Mouse (Mus musculus) forebrain, embryonic 15.5 days (tissue): ENCODE results near the gene Nos1ap. TPM values are rescaled to one million over a fixed set of nuclear protein-coding genes. Genes with fewer than 3 reads are reported as not detected.

Experiments used
- ATAC-seq: fragments of 200-750 bp; cut with Nextera tagmentation; replicated peaks from 2 replicates; pipeline ENCODE4 v1.8.0; 2017; ENCODE audit warnings: mild to moderate bottlenecking, moderate TSS enrichment, moderate library complexity
- H3K27ac ChIP-seq: fragments of 300-500 bp; sonication (generic); replicated peaks from 2 replicates; pipeline ENCODE4 v1.5.1; 2015; ENCODE audit warnings: mild to moderate bottlenecking, inconsistent platforms
- H3K27me3 ChIP-seq: fragments of 300-500 bp; sonication (generic); 2 replicates; pipeline ENCODE4 v1.6.1; 2015; ENCODE audit warnings: inconsistent platforms
- H3K36me3 ChIP-seq: fragments of 300-500 bp; sonication (generic); 2 replicates; pipeline ENCODE4 v1.6.1; 2015; ENCODE audit warnings: mild to moderate bottlenecking, inconsistent platforms
- H3K4me1 ChIP-seq: fragments of 300-500 bp; sonication (generic); 2 replicates; pipeline ENCODE4 v1.6.1; 2015; ENCODE audit warnings: inconsistent platforms
- H3K4me2 ChIP-seq: fragments of 300-500 bp; sonication (generic); replicated peaks from 2 replicates; pipeline ENCODE4 v1.6.1; 2015; ENCODE audit warnings: mild to moderate bottlenecking, inconsistent platforms
- H3K4me3 ChIP-seq: fragments of 300-500 bp; sonication (generic); 2 replicates; pipeline ENCODE4 v1.5.1; 2015; ENCODE audit warnings: mild to moderate bottlenecking, inconsistent platforms
- H3K9ac ChIP-seq: fragments of 300-500 bp; sonication (generic); replicated peaks from 2 replicates; pipeline ENCODE4 v1.6.1; 2015; ENCODE audit warnings: mild to moderate bottlenecking, inconsistent platforms
- H3K9me3 ChIP-seq: fragments of 300-500 bp; sonication (generic); 2 replicates; pipeline ENCODE4 v1.6.1; 2016; ENCODE audit warnings: inconsistent platforms
- WGBS: fragments of 180-500 bp; shearing (Covaris S2); methylation state at CpG from one replicate; pipeline ENCODE4 v1.1.7; 2015; ENCODE audit warnings: mixed read lengths; 5-methylcytosine and 5-hydroxymethylcytosine counted together
- polyA plus RNA-seq: library from polyadenylated mRNA; unstranded; fragments of >200 nt; fragmentation: Nextera tagmentation; extraction: Ambion mirVana; gene quantifications from 2 replicates; pipeline ENCODE4 v1.2.1, GENCODE M21; 2015

The Nos1ap gene
- polyA plus RNA-seq, 1 experiment from 2014 or later: 25.4 TPM

- no peak overlapping the region for H3K9ac ChIP-seq
- no peak overlapping the region for H3K4me2 ChIP-seq
- no peaks in the 10 kb centered on the region for H3K9me3 ChIP-seq
- ATAC-seq: no peak
- no peaks in the 10 kb centered on the region for H3K27me3 ChIP-seq
- H3K4me3 ChIP-seq: no peak overlapping the region
- 44% methylated on average over 6 of the region's 6 CpGs for WGBS
- no peaks in the 10 kb centered on the region for H3K36me3 ChIP-seq
- peaks cover 3% of the 10 kb centered on the region; the same call in 1 of the 2 replicates for H3K4me1 ChIP-seq
- no peak overlapping the region for H3K27ac ChIP-seq
Measured at GRCm38 (mm10) chr1:170416206-170416605, 173.5 kb downstream of the Nos1ap start.

GRCm38 (mm10) chr1:170415395-170415794, 174.3 kb downstream of the Nos1ap start:
- no peak overlapping the region for H3K27ac ChIP-seq
- WGBS: 24% methylated on average over 3 of the region's 3 CpGs
- peaks cover 3% of the 10 kb centered on the region; the same call in 1 of the 2 replicates for H3K4me1 ChIP-seq
- H3K9ac ChIP-seq: no peak overlapping the region
- H3K36me3 ChIP-seq: no peaks in the 10 kb centered on the region
- no peak overlapping the region for H3K4me3 ChIP-seq
- H3K4me2 ChIP-seq: no peak overlapping the region
- H3K27me3 ChIP-seq: no peaks in the 10 kb centered on the region
- no peak for ATAC-seq
- H3K9me3 ChIP-seq: no peaks in the 10 kb centered on the region

- Histone ChIP-seq H3K4me1 (peaks cover 10% of the 10 kb centered on the region), H3K36me3 (no peaks in the 10 kb centered on the region), H3K27ac (no peak overlapping the region), H3K4me2 (no peak overlapping the region), H3K9me3 (no peaks in the 10 kb centered on the region), H3K4me3 (no peak overlapping the region), H3K27me3 (no peaks in the 10 kb centered on the region), H3K9ac (no peak overlapping the region)
- ATAC-seq: no peak
- WGBS: 90% methylated on average over 8 of the region's 8 CpGs
Measured at GRCm38 (mm10) chr1:170410402-170411191, 179.1 kb downstream of the Nos1ap start.

GRCm38 (mm10) chr1:170409091-170409490, 180.6 kb downstream of the Nos1ap start:
- no peak overlapping the region for H3K27ac ChIP-seq
- no peak for ATAC-seq
- WGBS: 16% methylated on average over 4 of the region's 4 CpGs
- no peaks in the 10 kb centered on the region for H3K36me3 ChIP-seq
- no peak overlapping the region for H3K4me3 ChIP-seq
- H3K4me2 ChIP-seq: no peak overlapping the region
- peaks cover 7% of the 10 kb centered on the region for H3K4me1 ChIP-seq
- no peak overlapping the region for H3K9ac ChIP-seq
- H3K9me3 ChIP-seq: no peaks in the 10 kb centered on the region
- H3K27me3 ChIP-seq: no peaks in the 10 kb centered on the region

GRCm38 (mm10) chr1:170406921-170407320, 182.7 kb downstream of the Nos1ap start:
- 79% methylated on average over 8 of the region's 8 CpGs for WGBS
- no peaks in the 10 kb centered on the region for H3K9me3 ChIP-seq
- no peak overlapping the region for H3K4me2 ChIP-seq
- H3K36me3 ChIP-seq: no peaks in the 10 kb centered on the region
- no peak for ATAC-seq
- no peaks in the 10 kb centered on the region for H3K27me3 ChIP-seq
- no peak overlapping the region for H3K27ac ChIP-seq
- H3K4me1 ChIP-seq: peaks cover 7% of the 10 kb centered on the region
- no peak overlapping the region for H3K9ac ChIP-seq
- H3K4me3 ChIP-seq: no peak overlapping the region

GRCm38 (mm10) chr1:170405152-170405551, 184.5 kb downstream of the Nos1ap start:
- H3K27me3 ChIP-seq: no peaks in the 10 kb centered on the region
- H3K9me3 ChIP-seq: no peaks in the 10 kb centered on the region
- no peak for ATAC-seq
- no peak overlapping the region for H3K4me2 ChIP-seq
- no peak overlapping the region for H3K27ac ChIP-seq
- WGBS: 80% methylated on average over 2 of the region's 2 CpGs
- no peaks in the 10 kb centered on the region for H3K36me3 ChIP-seq
- no peak overlapping the region for H3K4me3 ChIP-seq
- peaks cover 7% of the 10 kb centered on the region for H3K4me1 ChIP-seq
- H3K9ac ChIP-seq: no peak overlapping the region

GRCm38 (mm10) chr1:170402682-170403081, 187.0 kb downstream of the Nos1ap start:
- no peak for ATAC-seq
- Histone ChIP-seq H3K36me3 (no peaks in the 10 kb centered on the region), H3K9me3 (no peaks in the 10 kb centered on the region), H3K27me3 (no peaks in the 10 kb centered on the region), H3K9ac (no peak overlapping the region), H3K27ac (no peak overlapping the region), H3K4me3 (no peak overlapping the region), H3K4me1 (no peaks in the 10 kb centered on the region), H3K4me2 (no peak overlapping the region)
- WGBS: 69% methylated on average over 4 of the region's 4 CpGs

- WGBS: 95% methylated on average over 4 of the region's 4 CpGs
- Histone ChIP-seq H3K9me3 (no peaks in the 10 kb centered on the region), H3K4me2 (no peak overlapping the region), H3K36me3 (no peaks in the 10 kb centered on the region), H3K9ac (no peak overlapping the region), H3K27ac (no peak overlapping the region), H3K27me3 (no peaks in the 10 kb centered on the region), H3K4me1 (no peaks in the 10 kb centered on the region), H3K4me3 (no peak overlapping the region)
- ATAC-seq: no peak
Measured at GRCm38 (mm10) chr1:170398866-170399265, 190.8 kb downstream of the Nos1ap start.

- H3K27ac ChIP-seq: no peak overlapping the region
- H3K4me2 ChIP-seq: no peak overlapping the region
- H3K9me3 ChIP-seq: no peaks in the 10 kb centered on the region
- H3K27me3 ChIP-seq: no peaks in the 10 kb centered on the region
- H3K4me3 ChIP-seq: no peak overlapping the region
- ATAC-seq: no peak
- 82% methylated on average over 2 of the region's 2 CpGs for WGBS
- no peak overlapping the region for H3K9ac ChIP-seq
- H3K4me1 ChIP-seq: no peaks in the 10 kb centered on the region
- H3K36me3 ChIP-seq: no peaks in the 10 kb centered on the region
Measured at GRCm38 (mm10) chr1:170395101-170395500, 194.6 kb downstream of the Nos1ap start.

- no peak overlapping the region for H3K9ac ChIP-seq
- no peaks in the 10 kb centered on the region for H3K36me3 ChIP-seq
Measured at GRCm38 (mm10) chr1:170394641-170395040, 195.0 kb downstream of the Nos1ap start.

GRCm38 (mm10) chr1:170392771-170393728, 196.6 kb downstream of the Nos1ap start:
- Histone ChIP-seq H3K9ac (no peak overlapping the region), H3K27ac (no peak overlapping the region), H3K27me3 (no peaks in the 10 kb centered on the region), H3K4me1 (no peaks in the 10 kb centered on the region), H3K9me3 (no peaks in the 10 kb centered on the region), H3K36me3 (no peaks in the 10 kb centered on the region), H3K4me3 (no peak overlapping the region), H3K4me2 (no peak overlapping the region)
- no peak for ATAC-seq
- WGBS: 83% methylated on average over 14 of the region's 14 CpGs

More at GRCm38 (mm10) chr1:170394641-170395040, 195.0 kb downstream of the Nos1ap start:
- Histone ChIP-seq H3K4me3 (no peak overlapping the region), H3K27ac (no peak overlapping the region), H3K9me3 (no peaks in the 10 kb centered on the region), H3K4me2 (no peak overlapping the region), H3K27me3 (no peaks in the 10 kb centered on the region), H3K4me1 (no peaks in the 10 kb centered on the region)
- 52% methylated on average over 1 of the region's 1 CpGs for WGBS
- ATAC-seq: no peak
